Mouse (Mus musculus): ENCODE measurements around the gene Dis3. TPM values are rescaled to one million over a fixed set of nuclear protein-coding genes. Genes with fewer than 3 reads are reported as not detected.

Dis3 gene
- polyA plus RNA-seq, 1 experiment from 2014 or later: 50.2 TPM

GRCm38 (mm10) chr14:99104542-99105123 lies 5.1 kb upstream of the Dis3 start:
- H3K27me3 ChIP-seq (ENCODE audit: control insufficient read depth, insufficient read depth, low read length): no peaks in the 10 kb centered on the region
- no peaks in the 10 kb centered on the region; the same call in none of the 2 replicates for H3K36me3 ChIP-seq (ENCODE audit: control insufficient read depth, insufficient read depth, low read length)
- H3K9me3 ChIP-seq (ENCODE audit: control insufficient read depth, low read length): no peaks in the 10 kb centered on the region
- DNase-seq (ENCODE audit: low spot score) (no peak), ATAC-seq (replicated peaks; ENCODE audit: low FRiP score) (no peak)
- H3K9ac ChIP-seq (ENCODE audit: low read length): no peak overlapping the region
- H3K27ac ChIP-seq (ENCODE audit: low read depth, low read length): no peak overlapping the region
- H3K4me3 ChIP-seq (ENCODE audit: low read depth, low read length): no peak overlapping the region
- H3K4me2 ChIP-seq (ENCODE audit: low read depth, low read length, severe bottlenecking): no peak overlapping the region
- H3K4me1 ChIP-seq (replicated peaks; ENCODE audit: control insufficient read depth, insufficient read depth, low read length): 0 out of 2 replicates have a peak, but pooled peaks cover 2% of the 10 kb centered on the region
- WGBS: 92% methylated on average over 6 of the region's 6 CpGs

- Histone ChIP-seq H3K36me3 (ENCODE audit: control insufficient read depth, insufficient read depth, low read length) (no peaks in the 10 kb centered on the region; the same call in 1 of the 2 replicates), H3K9me3 (ENCODE audit: control insufficient read depth, low read length) (no peaks in the 10 kb centered on the region), H3K9ac (ENCODE audit: low read length) (no peak overlapping the region), H3K27ac (ENCODE audit: low read depth, low read length) (no peak overlapping the region), H3K4me3 (ENCODE audit: low read depth, low read length) (no peak overlapping the region), H3K4me1 (replicated peaks; ENCODE audit: control insufficient read depth, insufficient read depth, low read length) (peaks cover 5% of the 10 kb centered on the region; the same call in 1 of the 2 replicates), H3K27me3 (ENCODE audit: control insufficient read depth, insufficient read depth, low read length) (no peaks in the 10 kb centered on the region), H3K4me2 (ENCODE audit: low read depth, low read length, severe bottlenecking) (no peak overlapping the region)
- ATAC-seq (replicated peaks; ENCODE audit: low FRiP score) (no peak), DNase-seq (ENCODE audit: low spot score) (no peak)
- 90% methylated on average over 4 of the region's 4 CpGs for WGBS
These were observed 3.5 kb upstream of the Dis3 start for GRCm38 (mm10) chr14:99103050-99103449.

GRCm38 (mm10) chr14:99099967-99100587 lies 507 bp upstream of the Dis3 start:
- Histone ChIP-seq H3K27me3 (ENCODE audit: control insufficient read depth, insufficient read depth, low read length) (no peaks in the 10 kb centered on the region), H3K27ac (ENCODE audit: low read depth, low read length) (no peak overlapping the region), H3K9ac (ENCODE audit: low read length) (peak overlapping the region; percentile 62), H3K4me1 (replicated peaks; ENCODE audit: control insufficient read depth, insufficient read depth, low read length) (peaks cover 5% of the 10 kb centered on the region; the same call in 1 of the 2 replicates), H3K36me3 (ENCODE audit: control insufficient read depth, insufficient read depth, low read length) (no peaks in the 10 kb centered on the region; the same call in 1 of the 2 replicates), H3K4me3 (ENCODE audit: low read depth, low read length) (peak overlapping the region; percentile 78), H3K9me3 (ENCODE audit: control insufficient read depth, low read length) (no peaks in the 10 kb centered on the region), H3K4me2 (ENCODE audit: low read depth, low read length, severe bottlenecking) (peak overlapping the region; percentile 64)
- ATAC-seq (replicated peaks; ENCODE audit: low FRiP score): no peak
- no peak for DNase-seq (ENCODE audit: low spot score)
- 7% methylated on average over 20 of the region's 20 CpGs for WGBS

- no peak for DNase-seq (ENCODE audit: low spot score)
- Histone ChIP-seq H3K27me3 (ENCODE audit: control insufficient read depth, insufficient read depth, low read length) (no peaks in the 10 kb centered on the region), H3K9ac (ENCODE audit: low read length) (no peak overlapping the region), H3K4me1 (replicated peaks; ENCODE audit: control insufficient read depth, insufficient read depth, low read length) (no peaks in the 10 kb centered on the region), H3K9me3 (ENCODE audit: control insufficient read depth, low read length) (no peaks in the 10 kb centered on the region), H3K4me2 (ENCODE audit: low read depth, low read length, severe bottlenecking) (no peak overlapping the region), H3K4me3 (ENCODE audit: low read depth, low read length) (no peak overlapping the region), H3K36me3 (ENCODE audit: control insufficient read depth, insufficient read depth, low read length) (peaks cover 6% of the 10 kb centered on the region; the same call in 1 of the 2 replicates), H3K27ac (ENCODE audit: low read depth, low read length) (no peak overlapping the region)
- WGBS: 94% methylated on average over 7 of the region's 7 CpGs
- no peak for ATAC-seq (replicated peaks; ENCODE audit: low FRiP score)
These were observed 10.6 kb downstream of the Dis3 start for GRCm38 (mm10) chr14:99088947-99089346.

GRCm38 (mm10) chr14:99071146-99071545 lies 28.4 kb downstream of the Dis3 start:
- peaks cover 5% of the 10 kb centered on the region; the same call in 1 of the 2 replicates for H3K36me3 ChIP-seq (ENCODE audit: control insufficient read depth, insufficient read depth, low read length)
- H3K9me3 ChIP-seq (ENCODE audit: control insufficient read depth, low read length): no peaks in the 10 kb centered on the region
- no peak overlapping the region for H3K4me3 ChIP-seq (ENCODE audit: low read depth, low read length)
- H3K27me3 ChIP-seq (ENCODE audit: control insufficient read depth, insufficient read depth, low read length): no peaks in the 10 kb centered on the region
- no peak overlapping the region for H3K27ac ChIP-seq (ENCODE audit: low read depth, low read length)
- WGBS: 84% methylated on average over 4 of the region's 4 CpGs
- no peak for DNase-seq (ENCODE audit: low spot score)
- H3K9ac ChIP-seq (ENCODE audit: low read length): no peak overlapping the region
- H3K4me1 ChIP-seq (replicated peaks; ENCODE audit: control insufficient read depth, insufficient read depth, low read length): no peaks in the 10 kb centered on the region
- H3K4me2 ChIP-seq (ENCODE audit: low read depth, low read length, severe bottlenecking): no peak overlapping the region
- no peak for ATAC-seq (replicated peaks; ENCODE audit: low FRiP score)

- WGBS: 87% methylated on average over 2 of the region's 2 CpGs
- H3K27ac ChIP-seq (ENCODE audit: low read depth, low read length): no peak overlapping the region
These were observed 36.5 kb downstream of the Dis3 start for GRCm38 (mm10) chr14:99063091-99063490.

GRCm38 (mm10) chr14:99060616-99061015 lies 39.0 kb downstream of the Dis3 start:
- no peak for ATAC-seq (replicated peaks; ENCODE audit: low FRiP score)
- WGBS: 92% methylated on average over 12 of the region's 12 CpGs
- no peaks in the 10 kb centered on the region for H3K9me3 ChIP-seq (ENCODE audit: control insufficient read depth, low read length)
- no peak overlapping the region for H3K27ac ChIP-seq (ENCODE audit: low read depth, low read length)
- H3K27me3 ChIP-seq (ENCODE audit: control insufficient read depth, insufficient read depth, low read length): no peaks in the 10 kb centered on the region
- DNase-seq (ENCODE audit: low spot score): no peak
- no peak overlapping the region for H3K4me3 ChIP-seq (ENCODE audit: low read depth, low read length)
- H3K4me1 ChIP-seq (replicated peaks; ENCODE audit: control insufficient read depth, insufficient read depth, low read length): no peaks in the 10 kb centered on the region
- no peak overlapping the region for H3K4me2 ChIP-seq (ENCODE audit: low read depth, low read length, severe bottlenecking)
- H3K9ac ChIP-seq (ENCODE audit: low read length): no peak overlapping the region
- peaks cover 3% of the 10 kb centered on the region; the same call in 1 of the 2 replicates for H3K36me3 ChIP-seq (ENCODE audit: control insufficient read depth, insufficient read depth, low read length)

More at GRCm38 (mm10) chr14:99063091-99063490, 36.5 kb downstream of the Dis3 start:
- Histone ChIP-seq H3K9me3 (ENCODE audit: control insufficient read depth, low read length) (no peaks in the 10 kb centered on the region), H3K4me1 (replicated peaks; ENCODE audit: control insufficient read depth, insufficient read depth, low read length) (no peaks in the 10 kb centered on the region), H3K36me3 (ENCODE audit: control insufficient read depth, insufficient read depth, low read length) (peaks cover 5% of the 10 kb centered on the region; the same call in 1 of the 2 replicates), H3K4me2 (ENCODE audit: low read depth, low read length, severe bottlenecking) (no peak overlapping the region), H3K9ac (ENCODE audit: low read length) (no peak overlapping the region), H3K4me3 (ENCODE audit: low read depth, low read length) (no peak overlapping the region), H3K27me3 (ENCODE audit: control insufficient read depth, insufficient read depth, low read length) (no peaks in the 10 kb centered on the region)
- DNase-seq (ENCODE audit: low spot score): no peak
- no peak for ATAC-seq (replicated peaks; ENCODE audit: low FRiP score)

GRCm38 (mm10) chr14:99058959-99059586 lies 40.5 kb downstream of the Dis3 start:
- DNase-seq (ENCODE audit: low spot score) (no peak), ATAC-seq (replicated peaks; ENCODE audit: low FRiP score) (no peak)
- Histone ChIP-seq H3K36me3 (ENCODE audit: control insufficient read depth, insufficient read depth, low read length) (peaks cover 3% of the 10 kb centered on the region; the same call in 1 of the 2 replicates), H3K9me3 (ENCODE audit: control insufficient read depth, low read length) (no peaks in the 10 kb centered on the region), H3K4me3 (ENCODE audit: low read depth, low read length) (no peak overlapping the region), H3K4me1 (replicated peaks; ENCODE audit: control insufficient read depth, insufficient read depth, low read length) (no peaks in the 10 kb centered on the region), H3K9ac (ENCODE audit: low read length) (no peak overlapping the region), H3K4me2 (ENCODE audit: low read depth, low read length, severe bottlenecking) (no peak overlapping the region), H3K27ac (ENCODE audit: low read depth, low read length) (no peak overlapping the region), H3K27me3 (ENCODE audit: control insufficient read depth, insufficient read depth, low read length) (no peaks in the 10 kb centered on the region)
- 89% methylated on average over 7 of the region's 7 CpGs for WGBS

Data from forebrain, embryonic 11.5 days (tissue).